Mouse (Mus musculus): ENCODE data around the gene AU041133. TPM values are rescaled to one million over a fixed set of nuclear protein-coding genes. Genes with fewer than 3 reads are reported as not detected.
A peak's percentile ranks its signal among the peaks of the same experiment; 100 is the strongest.
"Not testable (repeated sequence)": the region's sequence is repeated elsewhere in the genome, so short reads cannot be mapped to it uniquely, and the experiment has no call there.

AU041133 gene
- 0.55 and 0.72 TPM in 2 replicates for polyA plus RNA-seq (2012; rRNA removed)

DNA sequence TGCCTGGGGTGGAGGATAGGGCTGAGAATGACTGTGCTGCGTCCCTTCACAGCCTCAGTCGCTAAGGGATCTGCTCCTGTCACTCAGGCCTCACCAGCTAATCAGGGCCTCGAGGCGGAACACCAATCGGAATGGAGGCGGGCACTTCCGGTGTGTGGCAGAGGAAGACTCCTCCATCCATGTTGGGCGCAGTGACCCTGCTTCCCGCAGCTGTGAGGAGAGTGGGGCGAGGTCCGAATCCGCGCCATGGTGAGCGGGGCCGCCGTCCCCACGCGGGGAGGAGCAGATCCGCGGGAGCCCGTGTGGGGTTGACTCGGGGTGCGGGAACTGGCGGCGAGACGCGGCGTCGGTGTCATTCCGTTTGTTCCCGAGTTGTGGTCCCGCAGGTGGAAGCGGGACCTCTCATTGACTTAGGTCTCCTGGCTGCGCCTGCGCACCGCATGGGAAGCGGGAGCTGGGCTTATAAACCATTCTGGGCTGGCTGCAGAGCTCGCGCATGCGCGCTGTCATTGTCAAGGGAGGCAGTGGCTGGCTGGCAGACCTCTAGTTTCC, at the start of gene AU041133:
AU041133 (plus strand) TSS at position 164 of the 552 bp plus-strand sequence.
- peak; percentile 50 for DNase-seq (ENCODE audit: low read depth)

DNA sequence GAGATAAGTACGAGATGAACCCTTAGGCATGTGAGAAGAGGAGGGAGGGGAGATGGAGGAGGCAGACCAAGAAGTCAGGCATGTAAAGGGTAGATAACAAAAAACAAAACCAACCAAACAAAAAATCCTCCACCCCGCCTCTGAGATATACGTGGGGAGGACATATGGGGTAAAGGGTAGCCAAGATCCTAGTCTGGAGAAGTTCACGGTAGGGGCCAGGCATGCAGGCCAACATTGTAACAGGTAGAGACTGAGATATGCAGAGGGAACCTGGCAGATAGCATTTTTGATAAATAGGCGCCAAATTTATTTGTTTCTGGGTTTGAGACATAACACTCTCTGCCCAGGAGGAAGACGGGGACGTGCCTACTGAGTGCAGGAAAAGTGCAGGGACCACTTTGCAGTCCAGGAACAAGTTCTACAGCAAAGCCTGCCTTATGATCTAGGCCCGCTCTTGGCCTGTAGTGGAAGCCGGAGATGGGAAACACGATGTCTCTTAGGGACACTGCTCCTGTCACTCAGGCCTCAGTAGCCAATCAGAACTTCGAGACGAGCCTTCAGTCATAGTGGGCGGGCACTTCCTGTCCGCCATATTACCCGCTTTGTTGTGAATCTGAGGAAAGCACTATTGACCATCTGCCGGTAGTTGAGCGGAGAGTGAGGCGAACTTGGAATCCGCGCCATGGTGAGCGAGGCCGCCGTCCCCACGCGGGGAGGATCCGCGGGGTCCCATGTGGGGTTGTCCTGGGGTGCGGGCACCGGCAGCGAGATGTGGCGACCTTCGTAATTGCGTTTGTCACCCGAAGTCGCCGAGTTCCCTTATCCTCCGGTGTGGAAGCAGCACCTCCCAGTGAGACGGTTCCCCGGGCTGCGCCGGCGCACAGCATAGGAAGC, 44.8 kb upstream of the AU041133 start, which contains the start of gene BC024063:
BC024063 (plus strand) TSS at position 626 of the 894 bp plus-strand sequence.
- peak; percentile 14 for DNase-seq (ENCODE audit: low read depth)

DNA sequence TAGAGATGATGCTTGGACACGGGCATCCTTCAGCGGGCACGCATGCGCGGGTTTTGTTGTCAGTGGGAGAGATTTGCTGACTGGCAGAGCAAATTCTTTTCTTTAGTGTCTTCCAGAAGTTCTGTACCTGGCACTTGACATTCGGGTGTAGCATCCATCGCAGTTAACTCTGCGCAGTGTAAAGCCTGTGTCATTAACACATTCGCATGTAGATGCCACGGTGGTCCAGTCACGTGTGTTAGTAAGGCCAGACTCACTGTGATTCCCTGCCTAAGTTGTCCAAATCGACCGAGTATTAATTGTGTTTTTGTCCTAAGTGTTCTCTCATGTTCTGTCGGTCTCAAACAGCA, 44.2 kb upstream of the AU041133 start:
- not testable (repeated sequence) for DNase-seq (ENCODE audit: low read depth)

DNA sequence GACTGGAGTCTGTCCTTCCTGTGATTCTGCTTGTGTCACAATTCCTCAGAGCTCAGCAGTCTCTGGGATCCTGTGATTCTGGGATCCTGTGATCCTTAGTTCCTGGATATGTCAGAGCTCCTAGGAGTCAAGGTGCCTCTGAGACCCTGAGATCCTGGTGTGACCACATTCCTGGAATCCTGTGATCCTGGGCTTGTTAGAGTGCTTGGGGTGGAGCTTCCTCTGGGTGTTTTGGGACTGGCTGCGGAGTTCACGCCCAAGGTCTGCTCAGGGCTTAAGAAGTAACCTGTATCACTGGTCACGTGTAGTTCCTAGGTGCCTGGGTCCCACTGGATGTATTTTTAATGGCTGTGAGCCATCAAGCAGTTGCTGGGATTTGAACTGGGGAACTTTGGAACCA, 10.6 kb upstream of the AU041133 start:
- no peak for DNase-seq (ENCODE audit: low read depth)

DNA sequence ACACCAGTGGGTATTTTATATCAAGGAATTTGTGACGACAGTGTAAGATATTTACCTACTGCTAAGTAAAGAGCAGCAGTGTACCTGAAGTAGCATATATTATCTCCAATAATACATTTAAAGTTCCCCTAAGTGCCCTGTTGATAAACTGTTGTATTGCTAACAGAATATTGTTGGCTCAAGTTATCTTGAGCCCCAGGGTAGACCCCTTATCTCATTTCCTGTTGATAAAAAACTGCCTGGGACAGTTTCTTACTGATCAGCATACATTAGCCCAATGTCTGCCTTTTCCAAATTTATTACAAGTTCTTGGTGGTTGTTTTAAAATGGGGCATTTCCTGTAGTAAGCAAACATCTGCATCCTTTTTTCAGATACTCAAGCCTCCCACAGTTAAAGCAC, 17.5 kb downstream of the AU041133 start:
- DNase-seq (ENCODE audit: low read depth): no peak

DNA sequence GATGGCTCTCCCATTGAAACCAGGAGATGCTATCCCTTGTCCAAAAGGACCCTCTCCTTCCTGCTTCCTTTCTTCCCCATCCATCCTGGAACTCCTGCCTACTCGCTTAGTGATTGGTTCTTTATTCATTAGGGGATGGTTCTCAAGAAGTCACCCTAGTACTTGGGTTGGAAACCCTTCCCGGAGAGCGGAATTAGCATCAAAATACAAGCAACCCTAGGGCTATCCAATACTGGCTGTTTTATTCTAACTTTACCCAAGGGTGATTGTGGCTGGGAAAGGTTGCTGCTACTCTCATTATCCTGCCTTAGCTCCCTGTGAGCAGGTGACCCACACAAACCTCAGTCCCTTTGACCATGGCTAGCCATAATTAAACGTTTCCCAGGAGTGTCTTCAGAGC, 19.8 kb downstream of the AU041133 start:
- DNase-seq (ENCODE audit: low read depth): no peak

DNA sequence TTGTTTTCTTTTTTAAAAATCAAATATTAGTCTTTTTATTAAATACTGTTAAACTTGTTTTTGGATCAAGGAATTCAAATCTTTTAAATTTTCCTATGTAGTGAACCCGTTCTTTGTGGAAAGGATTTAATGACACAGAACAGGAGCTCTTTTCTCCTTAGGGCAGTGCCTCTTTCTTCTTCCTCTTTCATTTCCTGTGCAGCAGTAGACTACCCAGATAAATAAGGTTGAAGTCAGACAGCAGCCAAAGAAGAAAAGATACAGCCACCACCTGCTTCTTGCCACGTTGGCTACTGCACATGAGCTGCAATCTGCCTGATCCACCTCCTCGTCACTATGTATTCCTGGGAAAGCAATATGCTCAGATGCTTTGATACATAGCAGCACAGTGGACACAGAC, 40.0 kb downstream of the AU041133 start:
- no peak for DNase-seq (ENCODE audit: low read depth)

DNA sequence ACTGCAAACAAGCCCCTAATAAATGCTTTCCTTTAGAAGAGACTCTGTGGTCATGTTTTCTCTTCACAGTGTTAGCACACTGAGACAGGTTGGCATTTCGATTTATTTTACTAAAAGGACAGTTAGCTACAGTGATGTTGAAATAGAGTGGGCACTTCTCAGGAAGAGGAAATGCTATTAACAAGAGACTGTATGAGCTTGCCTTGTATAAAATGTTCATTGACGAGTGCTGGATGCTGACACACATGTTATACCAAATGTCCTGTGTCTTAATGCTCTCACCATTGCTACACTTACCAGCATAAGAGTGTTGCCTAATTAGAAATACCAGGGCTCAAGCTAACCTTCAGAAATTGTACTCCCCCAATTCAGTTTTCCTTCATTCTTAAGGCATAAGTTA, 42.0 kb downstream of the AU041133 start:
- no peak for DNase-seq (ENCODE audit: low read depth)

DNA sequence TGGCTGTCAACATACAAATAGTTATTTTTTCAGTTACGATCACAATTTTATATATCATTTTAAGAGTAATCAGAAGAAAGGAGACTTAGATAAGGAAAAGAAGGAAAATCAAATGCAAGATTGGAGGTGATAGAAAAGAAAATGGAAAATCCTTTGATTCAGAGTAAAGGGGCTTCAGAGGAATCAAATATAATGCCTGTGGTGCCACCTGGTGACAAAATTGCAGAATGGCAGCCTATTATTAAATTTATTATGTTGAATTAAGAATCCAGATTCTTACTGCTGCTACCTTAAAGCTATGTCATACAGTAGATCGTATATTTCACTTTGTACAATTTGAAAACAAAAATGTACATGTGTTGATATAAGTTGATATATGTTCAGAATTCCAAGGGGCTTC, 43.0 kb downstream of the AU041133 start:
- no peak for DNase-seq (ENCODE audit: low read depth)

DNA sequence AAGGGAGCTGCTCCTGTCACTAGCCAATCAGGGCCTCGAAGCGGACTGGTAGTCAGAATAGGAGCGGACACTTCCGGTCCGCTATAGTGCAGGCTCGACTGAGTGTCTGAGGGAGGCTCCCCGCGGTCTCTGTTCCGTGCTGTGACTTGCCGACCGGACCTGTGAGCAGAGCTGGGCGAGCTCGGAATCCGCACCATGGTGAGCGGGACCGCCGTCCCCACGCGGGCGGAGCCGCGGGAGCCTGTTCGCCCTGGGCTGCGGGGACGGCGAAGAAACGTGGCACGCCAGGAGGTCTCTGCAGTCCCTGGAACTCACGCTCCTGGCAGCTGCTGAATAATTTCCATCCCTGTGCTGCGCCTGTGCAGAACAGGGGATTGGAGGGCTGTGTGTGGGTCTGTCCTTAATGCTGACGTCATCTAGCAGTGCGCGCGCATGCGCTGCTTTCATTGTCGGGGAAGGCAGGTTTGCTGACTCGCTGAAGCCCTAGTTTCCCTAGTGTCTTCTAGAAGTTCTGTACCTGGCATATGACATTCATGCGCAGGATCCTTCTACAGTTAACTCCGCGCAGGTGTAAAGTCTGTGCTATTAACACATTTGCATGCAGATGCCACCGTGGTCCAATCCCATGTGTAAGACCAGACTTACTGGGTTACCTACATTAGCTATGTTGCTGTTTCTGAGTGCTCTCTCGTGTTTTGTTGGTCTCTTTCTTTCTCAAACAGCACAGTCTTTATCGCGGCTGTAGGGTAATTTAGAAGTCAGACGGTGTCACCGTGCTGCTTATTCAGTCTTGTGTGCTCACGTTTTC, 50.6 kb downstream of the AU041133 start:
- peak; percentile 59 for DNase-seq (ENCODE audit: low read depth)

Other genes with a start within 250 kb of the AU041133 start
- 0.16 and 0.23 TPM in 2 replicates for gene Zfp781, start 197.5 kb upstream of the AU041133 start, polyA plus RNA-seq (2012; rRNA removed)
- gene Zfp873, start 79.9 kb upstream of the AU041133 start, polyA plus RNA-seq (2012; rRNA removed): 2.3 and 2.5 TPM in 2 replicates
- 0.14 and 0.19 TPM in 2 replicates for gene BC024063, start 44.7 kb upstream of the AU041133 start, polyA plus RNA-seq (2012; rRNA removed)
- gene Zfp938, start 113.3 kb downstream of the AU041133 start, polyA plus RNA-seq (2012; rRNA removed): 2.4 and 2.8 TPM in 2 replicates
- 0.05 and 0.13 TPM in 2 replicates for gene 4932415D10Rik, start 188.6 kb downstream of the AU041133 start, polyA plus RNA-seq (2012; rRNA removed)
- gene Gm4924, start 226.2 kb downstream of the AU041133 start, polyA plus RNA-seq (2012; rRNA removed): 1.6 and 2.3 TPM in 2 replicates

All from gonadal fat pad, adult 2 months (tissue).